Mouse (Mus musculus): Measurements from ENCODE around the gene Sod3. TPM values are rescaled to one million over a fixed set of nuclear protein-coding genes. Genes with fewer than 3 reads are reported as not detected.

Gene Sod3
- polyA plus RNA-seq, 1 experiment from 2014 or later, result 4.3 TPM

Other genes with a start within 250 kb of the Sod3 start
- gene Dhx15, start 173.3 kb upstream of the Sod3 start, polyA plus RNA-seq (2015; fragmentation: Nextera tagmentation; extraction: Ambion mirVana), result 97.6 and 112 TPM in 2 replicates
- gene Ccdc149, start 107.7 kb downstream of the Sod3 start, polyA plus RNA-seq (2015; fragmentation: Nextera tagmentation; extraction: Ambion mirVana), result 15.0 and 15.4 TPM in 2 replicates
- gene Lgi2, start 202.7 kb downstream of the Sod3 start, polyA plus RNA-seq (2015; fragmentation: Nextera tagmentation; extraction: Ambion mirVana), result 5.1 and 5.9 TPM in 2 replicates

All from hindbrain, embryonic 16.5 days (tissue).